Mouse (Mus musculus) liver, postnatal 0 days (tissue): ENCODE results near the gene St3gal5.

Experiments
- CTCF ChIP-seq: sonication (generic); IDR thresholded peaks from 2 replicates; pipeline ENCODE4 v1.5.1; 2016; ENCODE audit warnings: antibody characterized with exemption, low read depth
- EP300 ChIP-seq: IDR thresholded peaks from 2 replicates; pipeline ENCODE4 v1.6.1; 2016; ENCODE audit warnings: antibody characterized with exemption, low read depth, mild to moderate bottlenecking

DNA sequence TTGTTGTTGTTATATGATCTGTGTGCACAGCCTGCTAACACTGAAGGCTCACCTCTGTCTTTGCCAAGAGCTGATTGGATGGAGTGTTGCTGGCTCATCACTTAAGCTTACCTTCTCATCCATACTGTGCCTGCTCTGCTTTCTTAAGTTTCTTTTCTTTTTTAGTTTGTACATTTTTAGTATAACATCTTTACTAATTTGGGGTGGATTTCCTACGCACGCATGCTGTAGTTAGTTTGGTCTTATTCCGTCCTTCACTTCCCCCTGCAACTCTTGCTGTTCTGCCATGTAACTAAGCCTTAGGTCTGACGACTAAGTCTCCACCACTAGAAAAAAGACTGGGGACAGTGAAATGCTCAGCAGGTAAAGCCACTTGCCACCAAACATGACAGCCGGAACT lies 48.7 kb upstream of the St3gal5 start:
- TF ChIP-seq CTCF (no peak), EP300 (no peak)
